Mouse (Mus musculus) brain, embryonic 14.5 days (tissue): ENCODE measurements at regions not wholly inside any gene's neighbourhood (a gene's known extent, or its start where the extent isn't known, plus 50 kb on each side); places are given as distances from the start of the nearest gene placed in this dataset.

Source experiments
- DNase-seq: peaks from one replicate; pipeline ENCODE4 v3.0.0-alpha.2; 2011; ENCODE audit warnings: low read depth
- CTCF ChIP-seq: fragments of 200-500 bp; IDR thresholded peaks from 2 replicates; pipeline ENCODE4 v1.5.1; 2012; ENCODE audit warnings: inconsistent platforms, mild to moderate bottlenecking, moderate library complexity, borderline replicate concordance; ENCODE audit not compliant: insufficient read depth, insufficient read length; ENCODE audit errors: extremely low read depth
- POLR2A ChIP-seq: fragments of 200-500 bp; IDR thresholded peaks from 2 replicates; pipeline ENCODE4 v1.6.1; 2012; ENCODE audit warnings: mild to moderate bottlenecking, inconsistent platforms, borderline replicate concordance; ENCODE audit not compliant: poor library complexity, insufficient read depth, insufficient read length, severe bottlenecking; ENCODE audit errors: extremely low read depth

GRCm38 (mm10) chrX:77190863-77191262, 319.9 kb upstream of the Tbl1x start:
- DNase-seq: peak; percentile 35

GRCm38 (mm10) chrX:77208726-77209125, 302.1 kb upstream of the Tbl1x start:
- TF ChIP-seq POLR2A (no peak), CTCF (no peak)
- DNase-seq: peak; percentile 2

More at GRCm38 (mm10) chrX:77190863-77191262, 319.9 kb upstream of the Tbl1x start:
- TF ChIP-seq CTCF (no peak), POLR2A (no peak)

GRCm38 (mm10) chrX:77219355-77219754, 291.5 kb upstream of the Tbl1x start:
- DNase-seq: peak; percentile 63
- TF ChIP-seq POLR2A (no peak), CTCF (no peak)
